Mouse (Mus musculus): ENCODE measurements around the gene Tcf7l2. TPM values are rescaled to one million over a fixed set of nuclear protein-coding genes. Genes with fewer than 3 reads are reported as not detected.

Gene Tcf7l2
- polyA plus RNA-seq, 1 experiment from 2014 or later = 225 TPM

DNA sequence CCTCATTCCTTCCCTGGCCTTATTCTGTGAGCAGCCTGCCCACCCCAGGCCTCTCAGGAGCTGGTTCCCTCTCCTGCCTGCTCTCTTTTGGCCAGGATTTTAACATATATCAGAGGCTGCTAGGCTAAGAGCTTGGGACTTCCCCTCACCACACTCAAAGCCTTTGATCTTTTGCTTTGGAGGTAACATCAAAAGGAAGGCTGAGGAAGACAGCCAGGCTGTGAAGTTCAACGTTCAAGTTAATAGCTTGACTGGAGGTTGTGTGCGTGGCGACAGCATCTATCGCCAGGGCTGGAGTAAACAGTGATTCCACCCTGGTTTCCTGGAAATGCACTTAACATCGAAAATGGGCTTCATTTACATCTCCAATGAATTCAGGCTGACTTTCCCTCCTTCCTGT is 51.0 kb downstream of the Tcf7l2 start:
- Histone ChIP-seq H3K9ac (ENCODE audit: low read length) (0 out of 2 replicates have a peak overlapping the region, but pooled peaks have one; percentile 17), H3K36me3 (ENCODE audit: control insufficient read depth, insufficient read depth, low read length) (no peaks in the 10 kb centered on the region; the same call in 1 of the 2 replicates), H3K4me1 (ENCODE audit: control insufficient read depth, insufficient read depth, low read length) (peaks cover 23% of the 10 kb centered on the region), H3K27ac (replicated peaks; ENCODE audit: low read depth, low read length) (no peak overlapping the region), H3K4me2 (ENCODE audit: low read depth, severe bottlenecking) (no peak overlapping the region), H3K9me3 (ENCODE audit: control insufficient read depth, low read length) (no peaks in the 10 kb centered on the region), H3K27me3 (ENCODE audit: control insufficient read depth, insufficient read depth, low read length) (no peaks in the 10 kb centered on the region), H3K4me3 (ENCODE audit: low read depth, low read length) (no peak overlapping the region)
- 22% methylated on average over 5 of the region's 5 CpGs for WGBS
- no peak for ATAC-seq (ENCODE audit: insufficient number of reproducible peaks, low FRiP score, low TSS enrichment, low read depth)
- DNase-seq (ENCODE audit: low spot score) = no peak

DNA sequence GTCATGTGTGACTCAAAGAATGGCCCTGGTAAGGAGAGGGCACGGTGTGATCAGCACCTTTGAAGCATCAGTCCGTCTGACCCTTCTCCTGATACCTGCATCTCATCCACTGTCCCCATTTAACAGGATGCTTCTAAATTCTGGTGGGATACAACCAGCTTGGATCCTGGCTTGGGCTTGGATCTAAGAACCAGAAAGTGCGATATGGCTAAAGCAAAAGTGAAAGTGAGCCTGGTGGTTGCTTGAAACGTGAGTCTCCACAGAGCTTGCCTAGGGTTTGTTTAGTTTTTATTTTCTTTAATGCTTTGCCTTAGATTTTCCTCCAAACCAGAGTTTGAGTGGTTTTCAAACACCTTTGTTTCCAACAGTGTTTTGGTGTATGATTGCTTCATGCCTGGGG is 51.4 kb downstream of the Tcf7l2 start:
- Histone ChIP-seq H3K36me3 (ENCODE audit: control insufficient read depth, insufficient read depth, low read length) (no peaks in the 10 kb centered on the region; the same call in 1 of the 2 replicates), H3K4me3 (ENCODE audit: low read depth, low read length) (no peak overlapping the region), H3K4me2 (ENCODE audit: low read depth, severe bottlenecking) (no peak overlapping the region), H3K27me3 (ENCODE audit: control insufficient read depth, insufficient read depth, low read length) (no peaks in the 10 kb centered on the region), H3K4me1 (ENCODE audit: control insufficient read depth, insufficient read depth, low read length) (peaks cover 23% of the 10 kb centered on the region), H3K9ac (ENCODE audit: low read length) (no peak overlapping the region), H3K27ac (replicated peaks; ENCODE audit: low read depth, low read length) (no peak overlapping the region), H3K9me3 (ENCODE audit: control insufficient read depth, low read length) (no peaks in the 10 kb centered on the region)
- ATAC-seq (ENCODE audit: insufficient number of reproducible peaks, low FRiP score, low TSS enrichment, low read depth) (no peak), DNase-seq (ENCODE audit: low spot score) (no peak)
- WGBS = 46% methylated on average over 4 of the region's 4 CpGs

DNA sequence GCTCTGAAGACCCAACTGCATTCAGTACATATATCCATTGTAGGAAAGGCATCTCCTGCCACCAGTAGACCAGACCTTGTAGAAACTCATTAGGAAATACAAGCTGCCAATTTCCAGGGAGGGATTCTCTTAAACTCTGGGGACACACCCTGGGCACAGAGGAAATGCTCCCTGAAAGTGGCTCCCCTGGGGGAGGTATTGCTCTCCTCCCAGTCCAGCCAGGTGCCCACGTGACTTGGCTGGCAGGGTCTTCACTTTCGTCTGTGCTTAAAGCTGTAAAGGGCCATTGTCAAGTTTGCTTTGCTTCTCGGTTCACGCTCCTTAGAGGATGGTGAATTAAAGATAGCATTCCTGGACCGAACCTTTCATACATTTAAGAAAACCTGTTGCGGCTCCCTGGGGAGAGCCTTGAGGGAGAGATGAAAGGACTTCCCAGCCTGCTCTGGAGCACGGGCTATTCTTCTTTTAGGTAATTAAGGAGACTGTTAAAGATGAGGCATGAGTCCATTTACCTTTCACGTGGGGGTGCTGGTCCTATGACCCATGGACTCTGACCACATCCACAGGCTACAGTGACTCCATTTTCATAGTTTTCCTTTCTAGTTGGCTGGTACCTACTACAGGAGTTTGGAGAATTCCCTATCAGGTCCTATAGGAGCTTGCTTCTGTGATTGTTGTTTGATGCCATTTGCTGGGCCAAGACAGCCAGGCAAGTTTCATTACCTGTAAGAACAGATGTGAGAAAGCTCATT is 52.8 kb downstream of the Tcf7l2 start:
- no peak overlapping the region for H3K4me2 ChIP-seq (ENCODE audit: low read depth, severe bottlenecking)
- no peaks in the 10 kb centered on the region; the same call in 1 of the 2 replicates for H3K36me3 ChIP-seq (ENCODE audit: control insufficient read depth, insufficient read depth, low read length)
- peaks cover 15% of the 10 kb centered on the region for H3K4me1 ChIP-seq (ENCODE audit: control insufficient read depth, insufficient read depth, low read length)
- WGBS = 50% methylated on average over 8 of the region's 8 CpGs
- ATAC-seq (ENCODE audit: insufficient number of reproducible peaks, low FRiP score, low TSS enrichment, low read depth) (no peak), DNase-seq (ENCODE audit: low spot score) (no peak)
- H3K27me3 ChIP-seq (ENCODE audit: control insufficient read depth, insufficient read depth, low read length) = no peaks in the 10 kb centered on the region
- no peaks in the 10 kb centered on the region for H3K9me3 ChIP-seq (ENCODE audit: control insufficient read depth, low read length)
- H3K27ac ChIP-seq (replicated peaks; ENCODE audit: low read depth, low read length) = no peak overlapping the region
- no peak overlapping the region for H3K9ac ChIP-seq (ENCODE audit: low read length)
- H3K4me3 ChIP-seq (ENCODE audit: low read depth, low read length) = no peak overlapping the region

DNA sequence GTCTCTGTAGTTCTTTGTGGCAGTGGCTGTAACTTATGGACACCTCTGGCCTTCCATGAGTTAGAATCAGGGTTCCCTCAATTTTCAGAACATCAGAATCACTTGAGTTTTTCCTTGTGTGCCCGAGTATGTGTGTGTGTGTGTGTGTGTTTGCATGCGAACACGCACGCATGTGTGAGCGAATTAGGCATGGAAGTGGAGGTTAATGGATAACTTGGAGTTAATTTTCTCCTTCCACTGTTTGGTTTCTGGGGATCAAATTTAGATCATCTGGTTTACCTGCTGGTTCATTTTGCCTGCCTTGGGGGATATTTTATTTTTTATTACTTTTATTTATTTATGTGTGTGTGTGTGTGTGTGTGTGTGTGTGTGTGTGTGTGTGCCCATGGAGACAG is 53.3 kb downstream of the Tcf7l2 start:
- 99% methylated on average over 5 of the region's 5 CpGs for WGBS
- ATAC-seq (ENCODE audit: insufficient number of reproducible peaks, low FRiP score, low TSS enrichment, low read depth) (no peak), DNase-seq (ENCODE audit: low spot score) (no peak)
- H3K4me2 ChIP-seq (ENCODE audit: low read depth, severe bottlenecking) = no peak overlapping the region
- no peaks in the 10 kb centered on the region for H3K27me3 ChIP-seq (ENCODE audit: control insufficient read depth, insufficient read depth, low read length)
- no peaks in the 10 kb centered on the region; the same call in 1 of the 2 replicates for H3K36me3 ChIP-seq (ENCODE audit: control insufficient read depth, insufficient read depth, low read length)
- peaks cover 13% of the 10 kb centered on the region for H3K4me1 ChIP-seq (ENCODE audit: control insufficient read depth, insufficient read depth, low read length)
- no peaks in the 10 kb centered on the region for H3K9me3 ChIP-seq (ENCODE audit: control insufficient read depth, low read length)
- no peak overlapping the region for H3K4me3 ChIP-seq (ENCODE audit: low read depth, low read length)
- H3K9ac ChIP-seq (ENCODE audit: low read length) = no peak overlapping the region
- no peak overlapping the region for H3K27ac ChIP-seq (replicated peaks; ENCODE audit: low read depth, low read length)

DNA sequence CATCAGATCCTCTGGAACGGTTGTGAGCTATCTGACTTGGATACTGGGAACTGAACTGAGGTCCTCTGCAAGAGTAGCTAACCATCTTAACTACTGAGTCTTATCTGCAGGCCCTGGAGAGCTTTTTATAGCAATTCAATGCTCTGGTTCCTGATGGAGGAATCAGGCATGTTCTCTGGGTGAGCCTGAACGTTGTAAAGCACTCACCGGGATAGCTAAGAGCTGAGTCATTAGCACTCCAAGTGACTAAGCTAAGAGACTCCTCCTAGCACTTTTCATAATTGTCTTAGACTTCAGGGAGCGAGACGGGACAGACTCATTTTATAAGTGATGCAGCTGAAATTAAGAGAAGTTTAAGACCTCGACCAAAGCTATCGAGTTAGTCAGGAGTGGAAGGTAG is 53.7 kb downstream of the Tcf7l2 start:
- no peaks in the 10 kb centered on the region for H3K9me3 ChIP-seq (ENCODE audit: control insufficient read depth, low read length)
- no peaks in the 10 kb centered on the region; the same call in 1 of the 2 replicates for H3K36me3 ChIP-seq (ENCODE audit: control insufficient read depth, insufficient read depth, low read length)
- H3K27ac ChIP-seq (replicated peaks; ENCODE audit: low read depth, low read length) = no peak overlapping the region
- DNase-seq (ENCODE audit: low spot score) = no peak
- H3K9ac ChIP-seq (ENCODE audit: low read length) = no peak overlapping the region
- peaks cover 13% of the 10 kb centered on the region for H3K4me1 ChIP-seq (ENCODE audit: control insufficient read depth, insufficient read depth, low read length)
- no peak overlapping the region for H3K4me3 ChIP-seq (ENCODE audit: low read depth, low read length)
- H3K27me3 ChIP-seq (ENCODE audit: control insufficient read depth, insufficient read depth, low read length) = no peaks in the 10 kb centered on the region
- H3K4me2 ChIP-seq (ENCODE audit: low read depth, severe bottlenecking) = no peak overlapping the region
- no peak for ATAC-seq (ENCODE audit: insufficient number of reproducible peaks, low FRiP score, low TSS enrichment, low read depth)
- 78% methylated on average over 7 of the region's 7 CpGs for WGBS

DNA sequence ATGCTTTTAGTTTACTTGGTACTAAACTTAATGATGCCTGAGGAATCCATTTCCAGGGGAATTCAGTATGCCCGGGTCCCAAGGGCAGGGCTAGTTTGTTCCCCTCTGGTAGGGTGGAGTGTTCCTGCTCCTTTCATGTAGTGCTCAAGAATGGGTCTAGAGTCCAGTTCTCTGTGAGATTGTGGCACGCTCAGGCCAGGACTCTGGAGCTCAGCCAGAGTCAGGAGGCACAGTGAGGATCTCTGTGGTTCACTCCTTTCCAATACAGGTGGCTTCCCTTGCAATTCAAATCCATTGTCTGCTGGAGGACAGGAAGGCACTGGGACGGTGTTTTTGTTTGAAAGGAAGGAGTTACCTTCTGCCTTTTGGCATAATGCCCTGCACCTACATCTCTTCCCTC is 56.2 kb downstream of the Tcf7l2 start:
- ATAC-seq (ENCODE audit: insufficient number of reproducible peaks, low FRiP score, low TSS enrichment, low read depth) (no peak), DNase-seq (ENCODE audit: low spot score) (no peak)
- Histone ChIP-seq H3K27me3 (ENCODE audit: control insufficient read depth, insufficient read depth, low read length) (no peaks in the 10 kb centered on the region), H3K4me3 (ENCODE audit: low read depth, low read length) (no peak overlapping the region), H3K9me3 (ENCODE audit: control insufficient read depth, low read length) (no peaks in the 10 kb centered on the region), H3K27ac (replicated peaks; ENCODE audit: low read depth, low read length) (no peak overlapping the region), H3K9ac (ENCODE audit: low read length) (no peak overlapping the region), H3K4me1 (ENCODE audit: control insufficient read depth, insufficient read depth, low read length) (peaks cover 3% of the 10 kb centered on the region), H3K36me3 (ENCODE audit: control insufficient read depth, insufficient read depth, low read length) (no peaks in the 10 kb centered on the region; the same call in 1 of the 2 replicates), H3K4me2 (ENCODE audit: low read depth, severe bottlenecking) (no peak overlapping the region)
- WGBS = 85% methylated on average over 3 of the region's 3 CpGs

DNA sequence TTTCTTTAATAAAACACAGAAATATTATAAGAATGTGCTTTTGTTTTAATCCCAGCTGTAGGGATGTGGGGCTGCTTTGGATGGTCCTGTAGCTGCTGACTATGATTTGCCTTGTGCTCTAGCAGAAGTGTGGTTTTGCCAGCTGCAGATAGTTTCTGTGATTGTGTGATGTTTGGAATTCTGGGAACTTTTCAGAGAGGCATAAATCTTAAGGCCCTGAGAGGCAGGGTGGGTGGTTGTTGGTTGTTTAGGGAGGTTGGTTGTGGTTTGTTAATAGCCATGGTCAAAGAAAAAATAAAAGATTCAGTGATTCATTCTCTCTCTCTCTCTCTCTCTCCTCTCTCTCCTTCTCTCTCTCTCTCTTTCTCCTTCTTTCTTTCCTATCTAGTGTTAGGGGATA is 57.8 kb downstream of the Tcf7l2 start:
- DNase-seq (ENCODE audit: low spot score) (no peak), ATAC-seq (ENCODE audit: insufficient number of reproducible peaks, low FRiP score, low TSS enrichment, low read depth) (no peak)
- no peaks in the 10 kb centered on the region for H3K36me3 ChIP-seq (ENCODE audit: control insufficient read depth, insufficient read depth, low read length)
- peaks cover 8% of the 10 kb centered on the region; the same call in 1 of the 2 replicates for H3K4me1 ChIP-seq (ENCODE audit: control insufficient read depth, insufficient read depth, low read length)
- no peak overlapping the region for H3K27ac ChIP-seq (replicated peaks; ENCODE audit: low read depth, low read length)
- H3K4me3 ChIP-seq (ENCODE audit: low read depth, low read length) = no peak overlapping the region
- no peak overlapping the region for H3K9ac ChIP-seq (ENCODE audit: low read length)
- H3K27me3 ChIP-seq (ENCODE audit: control insufficient read depth, insufficient read depth, low read length) = no peaks in the 10 kb centered on the region
- H3K4me2 ChIP-seq (ENCODE audit: low read depth, severe bottlenecking) = no peak overlapping the region
- no peaks in the 10 kb centered on the region for H3K9me3 ChIP-seq (ENCODE audit: control insufficient read depth, low read length)

DNA sequence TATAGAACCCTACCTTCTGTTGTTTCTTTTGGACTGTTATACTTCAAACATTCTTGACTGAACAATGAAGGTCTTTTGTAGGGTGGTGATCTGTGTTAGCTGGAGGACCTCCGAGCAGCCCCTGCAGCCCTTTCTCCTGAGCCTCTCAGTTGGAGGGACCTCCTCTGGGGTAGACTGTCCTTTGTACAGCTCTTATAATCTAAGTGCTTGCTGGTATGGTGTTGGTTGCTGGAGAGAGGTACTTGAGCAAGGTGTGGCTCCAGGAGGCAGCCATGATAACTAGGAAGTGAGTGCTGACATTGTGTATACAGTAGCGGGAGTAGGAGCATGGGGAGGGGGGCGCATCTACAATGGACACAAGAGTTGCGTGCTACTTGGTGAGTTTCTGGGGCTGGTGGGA is 58.4 kb downstream of the Tcf7l2 start:
- ATAC-seq (ENCODE audit: insufficient number of reproducible peaks, low FRiP score, low TSS enrichment, low read depth) = no peak
- peaks cover 12% of the 10 kb centered on the region; the same call in 1 of the 2 replicates for H3K4me1 ChIP-seq (ENCODE audit: control insufficient read depth, insufficient read depth, low read length)

DNA sequence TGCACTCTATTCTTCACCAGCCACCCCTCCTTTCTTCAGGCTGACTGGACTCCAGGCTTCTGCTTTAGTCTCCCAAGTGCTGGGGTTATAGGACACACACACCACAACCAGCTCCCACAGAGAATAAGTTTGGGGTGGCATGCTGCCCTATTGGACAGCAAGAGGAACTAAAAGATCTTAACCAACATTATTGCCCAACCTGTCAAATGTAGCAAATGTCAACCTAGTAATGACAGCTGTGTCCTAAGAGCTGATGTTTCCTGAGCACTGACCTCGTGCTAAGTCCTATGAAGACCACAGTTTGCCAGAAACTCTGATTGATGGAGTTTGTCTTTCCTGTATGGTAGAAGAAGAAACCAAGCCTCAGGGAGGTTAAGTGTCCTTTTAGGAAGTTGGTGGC is 61.5 kb downstream of the Tcf7l2 start:
- H3K27me3 ChIP-seq (ENCODE audit: control insufficient read depth, insufficient read depth, low read length) = no peaks in the 10 kb centered on the region
- H3K4me2 ChIP-seq (ENCODE audit: low read depth, severe bottlenecking) = no peak overlapping the region
- H3K27ac ChIP-seq (replicated peaks; ENCODE audit: low read depth, low read length) = no peak overlapping the region
- DNase-seq (ENCODE audit: low spot score) (no peak), ATAC-seq (ENCODE audit: insufficient number of reproducible peaks, low FRiP score, low TSS enrichment, low read depth) (no peak)
- H3K36me3 ChIP-seq (ENCODE audit: control insufficient read depth, insufficient read depth, low read length) = no peaks in the 10 kb centered on the region
- H3K9me3 ChIP-seq (ENCODE audit: control insufficient read depth, low read length) = no peaks in the 10 kb centered on the region
- no peak overlapping the region for H3K9ac ChIP-seq (ENCODE audit: low read length)
- WGBS = 73% methylated on average over 1 of the region's 1 CpGs
- peaks cover 31% of the 10 kb centered on the region for H3K4me1 ChIP-seq (ENCODE audit: control insufficient read depth, insufficient read depth, low read length)
- H3K4me3 ChIP-seq (ENCODE audit: low read depth, low read length) = no peak overlapping the region

More for the DNA sequence above, 58.4 kb downstream of the Tcf7l2 start:
- 93% methylated on average over 4 of the region's 4 CpGs for WGBS
- Histone ChIP-seq H3K36me3 (ENCODE audit: control insufficient read depth, insufficient read depth, low read length) (no peaks in the 10 kb centered on the region), H3K4me2 (ENCODE audit: low read depth, severe bottlenecking) (no peak overlapping the region), H3K9me3 (ENCODE audit: control insufficient read depth, low read length) (no peaks in the 10 kb centered on the region), H3K27me3 (ENCODE audit: control insufficient read depth, insufficient read depth, low read length) (no peaks in the 10 kb centered on the region), H3K4me3 (ENCODE audit: low read depth, low read length) (no peak overlapping the region), H3K9ac (ENCODE audit: low read length) (no peak overlapping the region), H3K27ac (replicated peaks; ENCODE audit: low read depth, low read length) (no peak overlapping the region)
- DNase-seq (ENCODE audit: low spot score) = no peak

All from limb, embryonic 11.5 days (tissue).